Mouse (Mus musculus): ENCODE measurements around the gene Hagh.

Gene Hagh

DNA sequence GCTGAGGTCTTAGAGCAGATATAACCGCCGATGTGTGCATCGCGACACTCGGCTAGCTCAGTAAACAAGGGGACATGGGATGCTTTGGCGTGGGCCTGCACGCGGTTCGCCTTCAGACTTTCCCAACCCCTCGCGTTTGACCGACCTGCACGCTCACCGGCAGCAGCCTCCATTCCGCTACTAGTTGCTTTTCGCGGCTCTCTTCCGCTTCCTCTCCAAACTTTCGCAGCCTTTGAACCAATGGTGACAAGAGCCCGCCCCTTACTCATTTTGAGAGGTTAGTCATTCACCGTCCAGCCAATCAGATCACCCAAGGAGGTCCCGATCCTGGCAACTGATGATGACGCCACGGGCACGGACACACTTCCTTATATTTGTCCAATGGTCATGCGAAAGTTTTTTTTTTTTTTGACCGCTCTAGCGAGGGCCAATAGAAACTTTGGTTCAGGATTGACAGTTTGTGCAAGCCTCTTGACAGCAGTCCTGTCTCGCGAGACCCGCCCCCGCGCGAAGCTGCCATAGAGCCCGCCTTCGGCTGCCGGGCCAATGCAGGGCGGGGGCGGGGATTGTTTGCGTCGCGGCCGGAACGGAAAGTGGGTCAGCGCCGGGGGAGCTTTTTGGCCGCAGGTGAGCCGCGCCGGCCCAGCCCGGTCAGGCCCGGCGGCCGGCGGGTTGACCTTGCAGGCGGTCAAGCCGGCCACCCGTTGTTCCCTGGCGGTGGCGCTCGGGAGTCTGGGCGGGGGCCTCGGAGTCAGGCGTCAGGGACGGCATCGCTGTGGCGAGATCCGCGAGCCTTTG, 46.4 kb downstream of the Hagh start, which contains the start of the genes Nubp2 and Spsb3:
Nubp2 (minus strand) TSS at position 216 of the 798 bp plus-strand sequence.
Spsb3 (plus strand) TSS at position 510 of the 798 bp plus-strand sequence.
- peak; percentile 96 to 98 for DNase-seq (ENCODE audit: low spot score in 2 of 2)

DNA sequence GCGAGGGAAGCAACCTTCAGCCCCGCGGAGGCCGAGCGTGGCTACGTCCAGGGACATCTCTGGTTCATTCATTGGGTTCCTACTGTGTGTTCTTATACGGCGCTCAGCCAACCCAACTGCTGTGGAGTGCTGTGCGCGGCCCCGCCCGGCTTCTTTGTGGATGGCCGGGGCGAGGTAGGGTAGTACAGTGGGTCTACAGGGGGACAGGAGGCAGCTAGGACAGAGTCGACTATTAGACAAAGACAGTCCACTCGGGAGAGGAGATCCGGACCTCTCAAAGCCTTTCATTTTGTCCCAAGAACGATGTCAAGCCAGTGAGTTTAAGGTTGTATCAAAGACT, 47.0 kb downstream of the Hagh start:
- DNase-seq (ENCODE audit: low spot score in 2 of 2): no peak

DNA sequence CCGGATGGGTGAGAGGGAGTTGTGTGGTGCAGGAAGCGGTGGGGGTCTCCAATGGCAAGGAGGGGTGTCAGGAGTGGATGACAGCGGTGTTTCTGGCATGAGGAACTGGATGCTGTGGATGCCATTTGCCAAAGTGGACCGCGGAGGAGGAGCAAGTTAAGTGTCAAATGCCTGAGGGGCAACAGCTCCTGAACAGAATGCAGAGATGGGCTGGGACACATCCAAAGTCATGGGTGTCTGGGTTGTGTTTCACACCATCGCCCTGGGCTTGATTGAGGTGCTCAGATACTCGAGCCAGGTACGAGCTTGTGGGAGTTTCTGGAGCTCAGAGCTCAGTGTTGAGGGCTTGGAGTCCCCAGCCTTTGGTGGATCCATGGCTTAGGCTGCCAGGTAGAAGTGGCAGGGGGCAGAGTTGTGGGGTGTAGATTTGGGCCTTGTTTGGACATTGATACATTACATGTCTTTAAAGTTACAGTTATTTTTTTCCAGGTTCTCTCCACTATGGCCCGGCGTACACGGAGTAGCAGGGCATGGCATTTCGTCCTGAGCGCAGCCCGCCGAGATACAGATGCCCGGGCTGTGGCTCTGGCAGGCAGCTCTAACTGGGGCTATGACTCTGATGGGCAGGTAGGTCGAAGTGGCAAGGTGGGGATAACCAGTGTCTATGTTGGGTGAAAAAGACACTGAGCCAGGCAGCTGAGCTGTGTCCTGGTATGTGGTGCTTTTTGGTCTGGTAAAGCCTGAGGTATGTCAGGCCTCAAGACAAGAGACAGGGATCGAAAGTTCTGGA, 47.5 kb downstream of the Hagh start:
- no peak for DNase-seq (ENCODE audit: low spot score in 2 of 2)

DNA sequence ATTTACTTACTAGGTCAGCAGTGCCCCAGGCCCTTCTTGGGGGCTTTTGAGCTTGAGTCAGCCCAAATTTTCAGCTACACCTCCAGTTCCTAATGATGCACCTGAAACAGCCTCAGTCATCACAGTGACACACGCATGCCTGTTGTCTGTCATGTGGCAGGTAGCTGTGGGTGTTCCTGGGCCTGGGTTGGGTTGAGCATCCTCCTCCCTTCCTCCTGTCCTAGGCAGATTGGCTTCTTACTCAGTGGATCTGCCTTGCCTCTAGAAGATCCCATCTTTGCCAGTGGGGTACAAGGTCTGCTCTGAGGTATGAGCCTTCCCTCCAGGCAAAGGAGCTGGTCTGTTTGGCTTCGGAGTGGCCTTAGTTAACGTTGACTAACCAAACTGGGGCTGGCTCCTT, 48.9 kb downstream of the Hagh start:
- DNase-seq (ENCODE audit: low spot score in 2 of 2): no peak

DNA sequence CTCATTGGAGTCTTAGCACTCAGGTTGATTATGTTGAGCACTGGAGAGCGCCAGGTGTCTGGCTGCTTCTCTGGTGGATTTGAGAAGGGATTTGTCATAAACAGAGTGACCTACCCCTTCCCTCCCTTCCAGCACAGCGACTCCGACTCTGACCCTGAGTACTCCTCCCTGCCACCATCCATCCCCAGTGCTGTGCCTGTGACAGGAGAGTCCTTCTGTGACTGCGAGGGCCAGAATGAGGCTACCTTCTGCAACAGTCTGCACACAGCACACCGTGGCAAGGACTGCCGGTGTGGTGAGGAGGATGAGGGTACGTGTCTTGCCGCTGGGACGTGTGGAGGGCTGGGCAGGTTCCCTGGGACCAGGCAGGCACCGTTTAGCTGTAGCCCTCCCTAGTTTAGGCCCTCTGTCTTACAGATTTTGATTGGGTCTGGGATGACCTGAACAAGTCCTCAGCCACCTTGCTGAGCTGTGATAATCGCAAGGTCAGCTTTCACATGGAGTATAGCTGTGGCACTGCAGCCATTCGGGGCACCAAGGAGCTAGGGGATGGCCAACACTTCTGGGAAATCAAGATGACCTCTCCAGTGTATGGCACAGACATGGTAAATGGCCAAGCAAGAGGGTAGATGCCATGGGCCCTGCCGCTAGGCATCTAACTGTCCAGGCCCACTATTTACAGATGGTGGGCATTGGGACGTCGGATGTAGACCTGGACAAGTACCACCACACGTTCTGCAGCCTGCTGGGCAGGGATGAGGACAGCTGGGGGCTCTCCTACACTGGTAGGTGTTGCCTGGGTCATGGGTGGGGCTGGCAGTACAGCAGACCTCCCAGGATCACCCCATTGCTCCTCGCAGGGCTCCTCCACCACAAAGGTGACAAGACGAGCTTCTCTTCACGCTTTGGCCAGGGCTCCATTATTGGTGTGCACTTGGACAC, 50.5 kb downstream of the Hagh start:
- no peak for DNase-seq (ENCODE audit: low spot score in 2 of 2)

DNA sequence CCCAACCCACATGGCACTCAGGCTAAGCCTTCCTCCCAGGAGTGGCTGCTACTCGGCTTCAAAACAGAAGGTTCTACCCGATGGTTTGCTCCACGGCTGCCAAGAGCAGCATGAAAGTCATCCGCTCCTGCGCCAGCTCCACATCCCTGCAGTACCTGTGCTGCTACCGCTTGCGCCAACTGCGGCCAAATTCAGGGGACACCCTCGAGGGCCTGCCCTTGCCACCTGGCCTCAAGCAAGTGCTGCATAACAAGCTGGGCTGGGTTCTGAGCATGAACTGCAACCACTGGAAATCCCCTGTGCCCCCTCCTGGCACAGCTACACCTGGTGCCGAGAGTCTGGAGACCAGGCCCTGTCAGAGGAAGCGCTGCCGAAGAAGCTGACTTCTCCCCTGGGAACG, 51.4 kb downstream of the Hagh start:
- no peak for DNase-seq (ENCODE audit: low spot score in 2 of 2)

DNA sequence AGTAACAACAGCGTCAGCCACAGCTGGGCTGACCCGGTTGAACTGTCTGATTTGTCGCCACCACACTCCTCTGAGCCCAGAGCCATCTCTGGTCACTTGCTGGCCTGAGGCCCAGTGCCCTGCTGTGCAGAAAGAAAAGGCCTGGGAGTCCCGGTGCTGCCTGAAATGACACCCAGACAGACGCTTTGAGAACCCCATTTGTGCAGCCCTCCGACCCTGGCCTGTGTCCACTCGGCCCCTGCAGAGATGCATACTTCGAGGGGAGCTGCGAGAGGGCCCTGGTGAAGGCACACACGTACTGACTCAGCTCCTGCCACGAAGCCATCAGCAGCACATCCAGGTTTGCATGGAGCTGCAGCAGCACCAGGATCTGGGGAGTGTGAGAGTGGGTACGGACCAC, 52.8 kb downstream of the Hagh start:
- no peak for DNase-seq (ENCODE audit: low spot score in 2 of 2)

DNA sequence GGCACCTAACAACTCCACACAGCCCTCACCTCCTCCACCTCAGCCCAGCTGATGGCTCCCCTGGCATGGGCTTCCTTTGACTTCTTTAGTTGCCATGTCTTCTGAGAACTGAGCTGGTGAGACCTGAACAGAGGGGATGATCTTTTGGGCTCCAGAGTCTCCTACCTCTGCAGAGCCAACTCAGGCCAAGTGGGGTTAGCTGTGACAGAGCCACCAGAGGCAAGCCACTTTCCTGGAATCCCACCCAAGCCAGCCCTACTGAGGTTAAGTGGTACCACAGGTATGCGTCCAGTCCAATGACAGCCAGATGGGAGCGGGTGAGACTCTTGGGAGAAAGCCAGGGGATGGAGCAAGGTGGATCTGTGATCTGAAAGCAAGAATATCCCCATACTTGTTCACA, 53.3 kb downstream of the Hagh start:
- no peak for DNase-seq (ENCODE audit: low spot score in 2 of 2)

DNA sequence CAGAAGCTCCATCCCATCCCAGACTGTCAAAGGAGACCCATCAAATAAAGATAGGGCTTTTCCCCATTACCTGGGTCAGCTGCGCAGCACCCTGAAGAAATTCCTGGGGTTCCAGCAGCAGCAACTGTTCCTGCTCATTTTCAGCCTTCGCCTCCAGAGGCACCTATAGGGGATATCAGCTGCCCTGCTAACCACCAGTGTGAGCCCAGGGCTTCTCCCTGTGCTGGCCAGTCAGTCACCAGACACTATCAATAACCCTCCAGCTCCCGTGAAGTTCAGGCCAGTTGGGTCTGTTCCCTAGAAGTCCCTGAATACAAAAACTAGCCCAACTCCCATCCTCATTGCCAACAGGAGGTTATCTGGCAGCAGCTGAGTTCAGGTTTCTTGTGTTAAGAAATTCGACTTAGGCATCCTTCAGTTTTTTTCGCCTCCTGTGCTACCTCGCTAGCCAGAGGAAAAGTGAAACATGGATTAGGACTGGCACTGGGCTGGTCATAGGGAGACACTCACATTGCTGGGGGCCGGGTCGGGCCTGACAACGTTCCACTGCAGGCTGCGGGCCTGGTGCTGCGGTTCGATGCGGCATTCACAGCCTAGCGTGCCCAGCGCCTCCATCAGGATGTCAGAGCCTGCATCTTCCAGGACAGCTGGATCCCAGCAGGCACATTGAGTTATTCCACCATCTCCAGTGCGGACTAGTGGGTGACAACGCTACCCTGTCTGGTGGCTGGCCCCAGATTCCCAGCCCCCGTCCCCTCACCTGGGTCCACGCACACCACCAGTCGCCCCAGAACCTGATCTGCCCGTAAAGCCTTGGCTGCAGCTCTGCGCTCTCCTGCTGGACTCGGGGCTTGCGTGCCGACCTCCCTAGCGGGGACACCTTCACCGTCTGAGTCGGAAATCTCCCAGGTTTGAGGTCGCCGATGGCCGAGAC, 54.4 kb downstream of the Hagh start:
- DNase-seq (ENCODE audit: low spot score in 2 of 2): no peak

DNA sequence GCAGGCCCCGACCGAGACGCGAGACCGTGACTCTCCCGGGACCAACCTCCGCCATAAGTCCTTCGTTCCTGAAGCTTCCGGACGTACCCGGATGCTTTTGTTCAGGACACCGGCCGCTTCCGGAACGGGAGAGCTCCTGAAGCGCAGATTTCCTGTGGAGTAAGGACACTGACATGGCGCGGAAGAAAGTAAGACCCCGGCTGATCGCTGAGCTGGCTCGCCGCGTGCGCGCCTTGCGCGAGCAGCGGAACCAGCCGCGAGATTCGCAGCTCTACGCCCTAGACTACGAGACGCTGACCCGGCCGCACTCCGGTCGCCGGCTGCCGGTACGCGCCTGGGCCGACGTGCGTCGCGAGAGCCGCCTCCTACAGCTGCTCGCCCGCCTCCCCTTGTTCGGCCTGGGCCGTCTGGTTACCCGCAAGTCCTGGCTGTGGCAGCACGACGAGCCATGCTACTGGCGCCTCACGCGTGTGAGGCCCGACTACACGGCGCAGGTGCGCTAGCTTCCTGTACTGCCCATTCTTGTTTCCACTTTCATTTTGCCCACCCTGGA, 55.1 kb downstream of the Hagh start, which contains the start of the genes Eme2 and Mrps34:
Eme2 (minus strand) TSS at position 93 of the 553 bp plus-strand sequence.
Mrps34 (plus strand) TSS at position 122 of the 553 bp plus-strand sequence.
- DNase-seq (ENCODE audit: low spot score in 2 of 2): peak; percentile 74 to 79

DNA sequence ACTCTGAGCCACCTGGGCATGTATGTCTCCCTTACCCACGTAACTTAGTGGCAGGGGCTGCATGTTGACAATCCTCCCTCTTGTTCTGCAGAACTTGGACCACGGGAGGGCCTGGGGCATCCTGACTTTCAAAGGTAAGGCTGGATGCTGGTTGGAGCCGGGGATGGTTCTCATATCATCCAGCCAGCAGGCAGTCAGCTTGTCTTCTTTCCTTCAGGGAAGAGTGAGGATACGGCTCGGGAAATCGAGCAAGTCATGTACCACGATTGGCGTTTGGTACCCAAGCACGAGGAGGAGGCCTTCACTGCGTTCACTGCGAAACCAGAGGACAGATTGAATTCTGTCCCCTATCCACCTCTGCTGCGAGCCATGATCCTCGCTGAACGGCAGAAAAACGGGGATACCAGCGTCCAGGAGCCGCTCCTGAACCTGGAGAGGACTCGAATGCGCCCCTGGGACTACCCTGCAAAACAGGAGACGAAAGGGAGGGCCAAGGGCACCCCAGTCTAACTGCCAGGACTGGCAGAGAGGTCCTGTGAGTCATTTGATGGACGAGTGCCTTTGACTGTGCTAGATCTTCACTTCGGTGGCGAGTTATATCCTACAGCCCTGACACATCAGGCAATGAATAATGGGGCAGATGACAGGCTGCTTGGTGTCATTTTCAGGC, 55.8 kb downstream of the Hagh start:
- no peak for DNase-seq (ENCODE audit: low spot score in 2 of 2)

DNA sequence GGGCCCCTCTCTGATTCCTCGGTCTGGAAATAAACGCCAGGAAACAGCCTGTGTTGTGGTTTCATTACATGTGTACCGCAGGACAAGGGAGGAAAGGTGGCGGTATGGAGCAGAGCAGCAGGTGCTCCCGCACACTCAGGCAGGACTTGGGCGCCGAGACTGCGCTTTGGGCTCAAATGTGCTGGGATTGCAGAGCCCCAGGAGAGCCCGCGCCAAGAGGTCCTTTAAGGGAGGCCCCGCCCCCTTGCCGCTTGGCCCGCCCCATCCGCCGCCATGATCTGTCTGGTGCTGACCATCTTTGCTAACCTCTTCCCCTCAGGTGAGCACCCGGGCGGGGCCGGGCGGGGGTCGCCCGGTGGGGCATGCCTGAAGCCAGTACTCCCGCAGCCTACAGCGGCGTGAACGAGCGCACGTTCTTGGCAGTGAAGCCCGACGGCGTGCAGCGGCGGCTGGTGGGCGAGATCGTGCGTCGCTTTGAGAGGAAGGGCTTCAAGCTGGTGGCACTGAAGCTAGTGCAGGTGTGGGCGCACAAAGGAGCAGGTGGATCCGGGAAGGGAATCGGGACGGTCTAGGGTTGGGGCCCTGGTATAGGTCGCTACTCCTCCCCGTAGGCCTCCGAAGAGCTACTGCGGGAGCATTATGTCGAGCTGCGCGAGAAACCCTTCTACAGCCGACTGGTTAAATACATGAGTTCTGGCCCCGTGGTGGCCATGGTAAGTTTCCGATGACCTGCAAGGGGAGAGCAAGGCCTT, 56.5 kb downstream of the Hagh start, which contains the start of gene Nme3:
Nme3 (plus strand) TSS at position 260 of the 752 bp plus-strand sequence.
- DNase-seq (ENCODE audit: low spot score in 2 of 2): peak; percentile 63 to 76

DNA sequence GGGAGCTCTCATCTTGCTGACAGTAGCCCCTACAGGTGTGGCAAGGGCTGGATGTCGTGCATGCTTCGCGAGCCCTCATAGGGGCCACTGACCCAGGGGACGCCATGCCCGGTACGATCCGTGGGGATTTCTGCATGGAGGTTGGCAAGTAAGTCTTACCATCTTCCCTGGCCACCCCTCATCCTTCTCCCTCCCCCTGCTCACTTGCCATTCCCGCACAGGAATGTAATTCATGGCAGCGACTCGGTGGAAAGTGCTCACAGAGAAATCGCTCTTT, 57.0 kb downstream of the Hagh start:
- no peak for DNase-seq (ENCODE audit: low spot score in 2 of 2)

DNA sequence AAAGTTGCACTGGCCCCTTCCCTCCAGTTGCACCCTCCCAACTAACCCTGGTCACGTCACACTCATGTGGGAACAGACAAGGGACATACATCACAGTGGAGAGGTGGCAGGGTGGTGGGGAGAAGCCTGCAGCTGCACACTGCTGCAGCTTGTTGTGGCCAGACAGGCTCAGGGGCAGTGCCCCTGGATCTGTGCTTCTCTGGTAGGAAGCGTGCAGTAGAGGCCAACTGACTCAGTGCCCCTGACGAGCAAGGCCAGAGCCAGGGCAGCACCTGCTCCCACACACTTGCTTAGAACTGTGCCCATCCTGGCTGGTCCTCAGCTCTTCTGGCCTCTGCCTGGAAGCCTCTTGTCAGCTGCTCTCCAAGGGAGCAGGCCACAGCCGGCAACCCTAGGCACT, 57.7 kb downstream of the Hagh start:
- no peak for DNase-seq (ENCODE audit: low spot score in 2 of 2)

DNA sequence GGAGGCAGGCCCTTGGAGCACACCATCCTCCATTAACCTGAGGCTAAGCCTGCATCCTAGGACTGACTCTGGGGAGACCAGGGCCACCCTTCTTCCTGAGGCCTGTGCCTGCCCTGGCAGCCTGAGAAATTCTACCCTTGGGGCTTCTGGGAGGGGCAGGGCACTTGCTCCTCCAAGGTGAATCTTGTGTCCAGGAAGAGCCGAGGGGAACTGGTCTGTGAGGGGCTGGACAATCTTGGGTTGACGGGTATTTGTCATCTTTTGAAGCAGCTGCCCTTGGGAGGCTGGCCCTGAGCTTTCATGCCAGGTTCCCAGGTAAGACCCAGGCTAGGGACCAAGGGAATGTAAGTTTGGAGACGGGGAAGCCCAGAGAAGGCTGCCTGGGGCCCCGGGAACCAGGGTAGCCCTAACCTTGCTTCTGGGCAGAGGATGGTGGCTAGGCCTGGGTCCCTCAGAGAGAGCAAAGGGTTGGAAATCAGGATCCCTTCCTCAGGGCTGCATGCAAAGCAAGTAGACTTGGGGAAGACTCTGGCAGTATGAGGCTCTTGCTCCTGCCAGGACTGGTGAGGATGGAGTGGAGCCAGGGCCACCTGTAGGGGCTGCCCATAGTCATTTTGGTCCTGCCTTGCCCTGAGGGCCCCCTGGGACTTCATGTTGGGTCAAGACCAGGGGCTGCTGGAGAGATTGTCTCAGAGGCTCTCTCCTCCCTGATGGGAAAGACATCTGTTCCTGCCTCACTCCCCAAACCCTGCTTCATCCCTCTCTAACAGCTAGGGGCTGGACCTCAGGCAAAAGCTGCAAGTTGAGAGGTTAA, 58.3 kb downstream of the Hagh start:
- DNase-seq (ENCODE audit: low spot score in 2 of 2): no peak

DNA sequence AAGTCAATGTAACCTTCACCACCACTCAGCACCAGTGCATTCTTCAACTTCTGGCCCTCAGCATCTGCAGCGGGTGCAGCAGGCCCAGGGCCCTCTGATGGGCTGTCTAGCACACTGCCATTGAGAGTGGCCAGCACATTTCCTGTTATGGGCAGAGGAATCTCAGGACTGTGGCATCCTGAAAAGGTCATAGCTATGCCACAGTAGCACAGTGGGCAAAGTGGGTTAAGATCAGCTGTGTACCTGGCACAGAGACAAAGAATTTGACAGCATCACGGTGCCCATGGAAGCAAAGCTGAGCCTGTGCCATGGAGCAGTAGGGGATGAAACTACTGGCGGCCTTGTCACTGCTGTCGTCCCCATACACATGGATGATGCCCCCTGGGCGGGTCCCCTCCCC, 59.2 kb downstream of the Hagh start:
- DNase-seq (ENCODE audit: low spot score in 2 of 2): no peak

DNA sequence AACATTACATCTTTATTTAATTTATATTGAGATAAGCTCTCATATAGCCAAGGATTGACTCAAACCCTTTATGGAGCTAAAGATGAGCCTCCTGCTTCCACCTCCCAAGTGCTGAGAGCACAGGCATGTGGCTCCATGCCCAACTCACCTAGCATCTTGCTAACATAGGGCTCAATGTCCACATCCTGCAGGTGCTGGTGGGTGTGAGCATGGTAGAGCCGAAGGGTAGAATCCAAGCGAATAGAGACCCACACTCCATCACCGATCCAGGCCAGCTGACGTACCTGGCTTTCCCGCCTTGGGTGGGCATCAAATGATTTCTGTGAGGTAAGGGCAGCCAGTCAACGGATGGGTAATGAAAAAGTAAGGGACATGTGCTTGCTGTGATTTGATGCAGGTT, 60.1 kb downstream of the Hagh start:
- no peak for DNase-seq (ENCODE audit: low spot score in 2 of 2)

DNA sequence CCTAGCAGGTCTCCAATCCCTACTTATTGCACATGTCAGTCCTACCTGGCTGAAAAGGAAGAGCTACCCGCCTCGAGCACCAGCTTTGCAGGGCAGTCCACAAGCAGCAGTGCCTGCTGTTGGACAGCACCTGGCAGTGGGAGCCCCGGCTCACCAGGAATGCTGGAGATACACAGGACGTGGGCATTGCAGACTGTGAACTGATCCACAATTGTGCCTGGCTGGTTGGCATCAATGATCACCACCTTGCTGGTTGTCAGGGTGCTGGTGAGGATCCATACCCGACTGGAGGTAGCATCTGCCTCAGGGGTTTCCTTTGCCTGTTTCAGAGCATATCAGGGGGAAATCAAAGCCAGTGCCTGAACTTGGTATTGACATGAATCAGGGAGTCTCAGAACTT, 62.2 kb downstream of the Hagh start:
- no peak for DNase-seq (ENCODE audit: low spot score in 2 of 2)

Data from urinary bladder, postnatal 4 days (tissue).